Mouse (Mus musculus): Measurements from ENCODE around the gene Dcbld1. TPM values are rescaled to one million over a fixed set of nuclear protein-coding genes. Genes with fewer than 3 reads are reported as not detected.

Dcbld1 gene
- polyA plus RNA-seq, 1 experiment = not detected

DNA sequence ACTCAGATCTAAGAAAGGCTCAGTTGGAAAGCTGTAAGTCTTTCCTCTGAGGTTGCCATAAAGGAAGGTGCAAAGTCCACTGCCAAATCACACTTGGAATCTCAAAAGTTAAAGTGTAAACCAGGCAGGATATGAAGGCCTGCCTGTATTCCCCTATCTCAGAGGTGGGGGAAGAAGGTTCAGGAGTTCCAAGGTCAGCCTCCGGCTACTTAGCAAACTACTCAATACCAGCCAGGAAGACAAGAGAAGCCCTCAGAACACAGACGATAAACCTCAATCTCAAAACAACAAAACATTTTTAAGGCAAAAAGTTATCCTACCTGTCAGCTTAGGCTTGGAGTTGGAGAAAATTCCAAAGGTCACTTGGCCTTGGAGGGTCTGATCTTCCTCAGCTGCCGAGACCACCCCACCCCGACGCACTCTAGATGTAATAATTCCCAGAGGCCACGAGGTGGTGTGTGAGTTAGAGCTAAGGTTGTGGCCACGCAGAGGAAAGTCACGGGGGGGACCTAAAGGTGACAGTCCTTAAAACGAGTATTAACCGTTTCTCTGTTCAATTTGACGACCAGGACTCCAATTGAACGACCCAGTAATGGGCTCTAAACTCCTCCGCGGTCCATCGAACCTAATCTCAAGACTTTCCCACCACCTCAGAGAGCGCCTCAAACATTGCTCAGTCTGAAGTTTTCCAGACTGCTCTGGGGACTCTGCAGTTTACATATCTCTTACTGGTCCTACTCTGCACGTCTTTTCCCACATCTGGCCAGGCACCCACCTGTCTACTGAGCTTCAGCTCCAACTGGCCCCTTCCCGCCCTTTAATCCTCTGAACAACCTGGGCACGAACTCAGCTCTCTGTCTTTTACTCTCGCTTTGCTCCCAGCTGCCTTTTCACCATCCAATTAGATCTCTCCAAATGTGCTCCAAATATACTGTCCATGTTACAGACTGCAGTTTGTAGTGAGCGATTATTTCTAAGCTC is 933 bp upstream of the Dcbld1 start:
- Histone ChIP-seq H3K27ac (ENCODE audit: insufficient read depth, low read depth, low read length) (no peak overlapping the region), H3K4me1 (ENCODE audit: control insufficient read depth, insufficient read depth, low read length) (0 out of 2 replicates have a peak, but pooled peaks cover 2% of the 10 kb centered on the region), H3K4me3 (ENCODE audit: insufficient read depth, low read depth, low read length) (peak overlapping the region; percentile 21; the same call in 1 of the 2 replicates)
- whole genome bisulfite sequencing = 9% methylated on average over 21 of the region's 21 CpGs
- peak; percentile 40; the same call in 1 of the 2 replicates for TF ChIP-seq CTCF (IDR thresholded peaks at IDR 0.05; ENCODE audit: insufficient read depth, low read depth, low read length)
- TF ChIP-seq POLR2A (IDR thresholded peaks at IDR 0.05; ENCODE audit: insufficient read depth, low read depth, low read length) = no peak

- TF ChIP-seq CTCF (IDR thresholded peaks at IDR 0.05; ENCODE audit: insufficient read depth, low read depth, low read length) (no peak), POLR2A (IDR thresholded peaks at IDR 0.05; ENCODE audit: insufficient read depth, low read depth, low read length) (no peak)
- WGBS = 1% methylated on average over 39 of the region's 40 CpGs
- peak overlapping the region; percentile 71 for H3K4me3 ChIP-seq (ENCODE audit: insufficient read depth, low read depth, low read length)
- no peak overlapping the region for H3K27ac ChIP-seq (ENCODE audit: insufficient read depth, low read depth, low read length)
- 0 out of 2 replicates have a peak, but pooled peaks cover 2% of the 10 kb centered on the region for H3K4me1 ChIP-seq (ENCODE audit: control insufficient read depth, insufficient read depth, low read length)
Measured at GRCm38 (mm10) chr10:52233969-52234653, 692 bp downstream of the Dcbld1 start.

- Histone ChIP-seq H3K4me1 (ENCODE audit: control insufficient read depth, insufficient read depth, low read length) (0 out of 2 replicates have a peak, but pooled peaks cover 2% of the 10 kb centered on the region), H3K4me3 (ENCODE audit: insufficient read depth, low read depth, low read length) (no peak overlapping the region), H3K27ac (ENCODE audit: insufficient read depth, low read depth, low read length) (no peak overlapping the region)
- 5% methylated on average over 7 of the region's 7 CpGs for WGBS
- no peak for TF ChIP-seq CTCF (IDR thresholded peaks at IDR 0.05; ENCODE audit: insufficient read depth, low read depth, low read length)
- TF ChIP-seq POLR2A (IDR thresholded peaks at IDR 0.05; ENCODE audit: insufficient read depth, low read depth, low read length) = no peak
Measured at GRCm38 (mm10) chr10:52234654-52234981, 1.2 kb downstream of the Dcbld1 start.

DNA sequence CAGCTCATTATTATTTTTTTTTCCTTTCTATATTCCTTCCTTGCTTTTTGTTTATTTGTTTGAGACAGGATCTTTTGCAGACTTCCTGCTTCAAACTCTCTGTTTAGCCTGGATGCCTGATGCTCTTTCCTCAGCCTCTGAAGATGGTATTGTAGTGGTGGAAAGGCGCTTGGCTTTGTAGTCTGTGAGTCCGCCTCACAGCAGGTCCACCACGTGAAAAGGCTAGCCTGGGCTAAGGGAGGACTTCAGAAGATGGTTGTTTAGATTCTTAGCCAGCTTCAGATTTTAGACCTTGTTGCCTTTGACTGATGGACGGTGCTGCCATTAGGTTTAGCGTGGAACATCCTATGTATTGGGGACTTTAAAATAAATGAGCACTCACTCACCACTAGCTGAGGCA is 2.0 kb downstream of the Dcbld1 start:
- 85% methylated on average over 5 of the region's 5 CpGs for WGBS
- TF ChIP-seq CTCF (IDR thresholded peaks at IDR 0.05; ENCODE audit: insufficient read depth, low read depth, low read length) = no peak
- no peak for TF ChIP-seq POLR2A (IDR thresholded peaks at IDR 0.05; ENCODE audit: insufficient read depth, low read depth, low read length)
- 0 out of 2 replicates have a peak, but pooled peaks cover 2% of the 10 kb centered on the region for H3K4me1 ChIP-seq (ENCODE audit: control insufficient read depth, insufficient read depth, low read length)
- H3K27ac ChIP-seq (ENCODE audit: insufficient read depth, low read depth, low read length) = no peak overlapping the region
- no peak overlapping the region for H3K4me3 ChIP-seq (ENCODE audit: insufficient read depth, low read depth, low read length)

- Histone ChIP-seq H3K27ac (ENCODE audit: insufficient read depth, low read depth, low read length) (no peak overlapping the region), H3K4me1 (ENCODE audit: control insufficient read depth, insufficient read depth, low read length) (no peaks in the 10 kb centered on the region), H3K4me3 (ENCODE audit: insufficient read depth, low read depth, low read length) (no peak overlapping the region)
- 89% methylated on average over 5 of the region's 5 CpGs for WGBS
- no peak for TF ChIP-seq CTCF (IDR thresholded peaks at IDR 0.05; ENCODE audit: insufficient read depth, low read depth, low read length)
- TF ChIP-seq POLR2A (IDR thresholded peaks at IDR 0.05; ENCODE audit: insufficient read depth, low read depth, low read length) = no peak
Measured at GRCm38 (mm10) chr10:52242015-52242414, 8.6 kb downstream of the Dcbld1 start.

DNA sequence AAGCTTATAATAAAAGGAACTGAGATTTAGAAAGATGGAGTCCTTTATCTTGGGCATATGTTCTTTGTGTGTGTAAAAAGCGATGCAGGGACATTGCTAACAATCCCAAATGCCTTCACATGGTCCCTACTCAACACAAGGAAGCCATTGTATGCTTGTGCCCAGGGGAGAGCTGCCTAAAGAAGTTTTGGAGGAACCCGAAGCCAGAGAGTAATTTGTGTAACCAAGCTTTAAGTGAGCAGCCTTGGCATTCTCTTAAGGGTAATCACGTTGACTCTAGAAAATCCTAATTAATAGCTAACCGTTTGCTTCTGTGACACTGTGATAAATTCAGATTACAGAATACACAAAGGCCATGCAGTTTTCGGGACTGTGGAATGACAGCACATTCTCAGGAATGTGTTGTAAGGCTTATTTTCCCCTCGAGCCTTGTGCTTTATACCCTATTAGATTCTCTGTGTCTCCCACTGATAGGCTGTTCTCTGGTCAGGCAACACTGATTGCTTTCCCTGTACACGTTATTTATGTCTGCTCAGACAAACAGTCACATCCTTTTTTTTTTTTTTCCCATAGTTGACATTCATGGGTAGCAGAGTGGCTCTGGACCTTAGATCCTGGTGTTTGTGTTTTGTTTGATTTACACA is 9.4 kb downstream of the Dcbld1 start:
- no peak for TF ChIP-seq CTCF (IDR thresholded peaks at IDR 0.05; ENCODE audit: insufficient read depth, low read depth, low read length)
- no peak for TF ChIP-seq POLR2A (IDR thresholded peaks at IDR 0.05; ENCODE audit: insufficient read depth, low read depth, low read length)
- Histone ChIP-seq H3K4me1 (ENCODE audit: control insufficient read depth, insufficient read depth, low read length) (no peaks in the 10 kb centered on the region), H3K4me3 (ENCODE audit: insufficient read depth, low read depth, low read length) (no peak overlapping the region), H3K27ac (ENCODE audit: insufficient read depth, low read depth, low read length) (no peak overlapping the region)
- 34% methylated on average over 7 of the region's 7 CpGs for WGBS

GRCm38 (mm10) chr10:52246207-52246606 is 12.8 kb downstream of the Dcbld1 start:
- TF ChIP-seq POLR2A (IDR thresholded peaks at IDR 0.05; ENCODE audit: insufficient read depth, low read depth, low read length) = no peak
- no peak for TF ChIP-seq CTCF (IDR thresholded peaks at IDR 0.05; ENCODE audit: insufficient read depth, low read depth, low read length)
- Histone ChIP-seq H3K4me1 (ENCODE audit: control insufficient read depth, insufficient read depth, low read length) (no peaks in the 10 kb centered on the region), H3K4me3 (ENCODE audit: insufficient read depth, low read depth, low read length) (no peak overlapping the region), H3K27ac (ENCODE audit: insufficient read depth, low read depth, low read length) (no peak overlapping the region)
- 81% methylated on average over 3 of the region's 3 CpGs for WGBS

- no peaks in the 10 kb centered on the region for H3K4me1 ChIP-seq (ENCODE audit: control insufficient read depth, insufficient read depth, low read length)
- TF ChIP-seq CTCF (IDR thresholded peaks at IDR 0.05; ENCODE audit: insufficient read depth, low read depth, low read length) (no peak), POLR2A (IDR thresholded peaks at IDR 0.05; ENCODE audit: insufficient read depth, low read depth, low read length) (no peak)
- H3K27ac ChIP-seq (ENCODE audit: insufficient read depth, low read depth, low read length) = no peak overlapping the region
- H3K4me3 ChIP-seq (ENCODE audit: insufficient read depth, low read depth, low read length) = no peak overlapping the region
- WGBS = 97% methylated on average over 1 of the region's 1 CpGs
Measured at GRCm38 (mm10) chr10:52252240-52252639, 18.8 kb downstream of the Dcbld1 start.
